Mouse (Mus musculus) lung, postnatal 10 days (tissue): ENCODE data around the gene Izumo1r.

Experiments
- DNase-seq: peaks from one replicate; pipeline ENCODE4 v3.0.0; 2021

The Izumo1r gene

DNA sequence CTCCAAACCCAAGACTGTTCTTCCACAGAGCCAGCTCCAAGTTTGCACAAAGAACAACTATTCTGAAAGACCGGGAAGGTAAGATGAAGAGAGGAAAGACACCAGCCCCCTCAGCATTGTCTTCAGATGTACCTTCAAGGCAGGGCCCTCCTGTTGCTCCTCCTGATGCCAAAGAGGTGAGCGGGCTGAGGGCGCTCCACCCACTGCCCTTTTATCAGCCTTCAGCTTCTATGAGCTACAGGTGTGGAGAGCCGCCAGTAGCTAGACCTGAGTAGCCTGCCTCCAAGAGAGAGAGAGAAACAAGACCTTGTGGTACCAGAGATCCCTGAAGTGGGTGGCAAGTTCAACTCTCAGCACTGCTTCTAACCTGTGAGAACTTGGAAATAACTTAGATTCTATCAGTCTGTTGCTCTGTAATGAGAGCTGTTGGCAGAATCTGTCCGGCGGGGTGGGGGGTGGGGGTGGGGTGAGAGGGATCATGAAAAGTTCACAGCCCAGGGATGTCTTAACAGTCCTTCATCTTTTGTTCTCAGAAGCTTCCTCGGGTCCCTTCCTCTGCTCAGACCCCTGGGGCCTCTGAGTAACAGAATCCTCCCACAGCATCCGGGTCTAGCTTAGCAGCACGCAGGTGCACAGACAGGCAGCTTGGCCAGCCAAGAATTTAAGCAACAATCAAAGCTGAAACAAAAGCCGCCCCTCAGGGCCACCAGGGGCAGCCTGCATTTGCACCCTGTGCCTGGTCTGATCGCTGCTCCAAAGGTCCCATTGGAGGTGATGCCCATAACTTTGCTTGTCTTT lies at the start of gene Izumo1r:
Gene Izumo1r (minus strand): TSS at position 369 of the 798 bp plus-strand sequence.
- no peak for DNase-seq

DNA sequence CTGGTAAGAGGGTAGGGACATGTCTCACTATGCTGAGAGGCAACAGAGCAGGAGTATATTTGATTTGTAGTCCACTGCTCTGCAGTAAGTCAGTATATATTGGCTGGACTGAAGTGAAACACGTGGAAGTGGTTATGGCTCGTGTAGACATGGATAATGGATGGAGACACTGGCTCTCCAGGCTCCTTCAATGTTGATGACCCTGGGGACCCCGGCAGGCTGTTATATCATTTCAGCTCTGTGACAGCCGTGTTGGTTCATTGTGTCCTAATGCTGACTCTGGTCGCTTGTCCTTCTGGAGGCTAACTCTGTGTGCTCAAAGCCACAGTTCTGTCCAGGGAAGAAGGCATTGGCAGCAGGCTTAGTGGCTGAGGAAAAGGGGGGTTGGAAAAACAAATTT lies 47.3 kb upstream of the Izumo1r start:
- DNase-seq, result no peak

- no peak for DNase-seq
Measured at GRCm38 (mm10) chr9:14948843-14949242, 45.1 kb upstream of the Izumo1r start.

GRCm38 (mm10) chr9:14946677-14947076 lies 42.9 kb upstream of the Izumo1r start:
- DNase-seq, result no peak

GRCm38 (mm10) chr9:14945919-14946318 lies 42.2 kb upstream of the Izumo1r start:
- no peak for DNase-seq

GRCm38 (mm10) chr9:14942143-14942720 lies 38.5 kb upstream of the Izumo1r start:
- no peak for DNase-seq

GRCm38 (mm10) chr9:14939610-14940009 lies 35.9 kb upstream of the Izumo1r start:
- DNase-seq, result no peak

GRCm38 (mm10) chr9:14937308-14937707 lies 33.6 kb upstream of the Izumo1r start:
- no peak for DNase-seq

GRCm38 (mm10) chr9:14934851-14935250 lies 31.1 kb upstream of the Izumo1r start:
- DNase-seq, result no peak

DNA sequence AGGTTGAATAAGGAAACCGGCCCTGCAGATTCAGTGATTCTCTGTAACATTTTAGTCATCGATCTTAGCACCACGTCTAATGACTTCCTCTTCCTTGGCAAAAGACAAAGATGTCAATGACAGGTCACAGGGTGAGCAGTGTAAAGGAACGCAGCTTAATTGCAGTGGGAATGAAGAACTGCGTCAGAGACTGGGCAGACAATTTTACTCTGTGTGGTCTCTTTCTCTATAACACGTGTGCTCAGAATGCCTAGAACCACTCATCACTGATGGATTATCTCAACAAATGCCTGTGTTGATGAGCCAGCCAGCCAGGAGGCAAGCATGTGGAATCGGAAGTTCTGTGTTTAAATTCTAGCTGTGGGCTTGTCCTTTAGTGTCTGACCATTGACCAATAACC lies 28.2 kb upstream of the Izumo1r start:
- DNase-seq, result no peak

DNA sequence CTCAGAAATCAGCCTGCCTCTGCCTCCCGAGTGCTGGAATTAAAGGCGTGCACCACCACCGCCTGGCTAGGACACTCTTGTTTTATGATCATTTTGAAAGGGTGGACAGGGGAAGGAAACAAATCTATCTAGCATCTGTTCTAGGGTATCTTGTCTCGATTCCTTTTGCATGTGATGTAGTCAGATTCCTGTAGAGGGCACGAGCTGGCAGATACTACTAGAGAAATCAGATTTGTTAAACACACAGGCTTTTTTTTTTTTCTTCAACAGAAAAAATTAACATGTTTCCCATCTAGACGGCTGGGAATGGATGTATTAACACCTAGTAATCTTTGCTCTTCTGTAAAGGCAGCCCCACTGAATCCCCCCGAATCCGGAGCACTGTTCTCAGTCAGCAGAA lies 27.5 kb upstream of the Izumo1r start:
- no peak for DNase-seq

- DNase-seq, result no peak
Measured at GRCm38 (mm10) chr9:14926593-14926992, 22.8 kb upstream of the Izumo1r start.

DNA sequence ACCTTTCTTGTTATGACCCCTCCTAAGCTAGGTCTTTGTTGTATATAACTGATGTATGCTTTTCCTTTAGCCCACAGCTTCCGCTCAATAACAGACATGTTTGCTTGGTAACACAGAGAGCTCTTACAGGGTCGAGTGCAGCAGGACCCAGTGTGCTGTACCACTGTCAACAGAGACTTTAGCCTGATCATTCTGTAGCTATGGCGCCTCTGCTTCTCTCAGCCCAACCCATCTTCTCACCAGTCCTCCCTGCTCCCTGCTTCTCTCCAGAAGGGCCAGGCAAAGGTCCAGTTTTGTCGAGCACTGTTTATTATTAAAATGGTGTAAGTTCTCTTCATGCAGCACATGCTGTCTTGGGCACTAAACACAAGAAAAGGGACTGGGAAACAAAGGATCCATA lies 19.9 kb upstream of the Izumo1r start:
- DNase-seq, result peak; percentile 39

- DNase-seq, result no peak
Measured at GRCm38 (mm10) chr9:14921971-14922560, 18.3 kb upstream of the Izumo1r start.

GRCm38 (mm10) chr9:14921254-14921653 lies 17.5 kb upstream of the Izumo1r start:
- no peak for DNase-seq

DNA sequence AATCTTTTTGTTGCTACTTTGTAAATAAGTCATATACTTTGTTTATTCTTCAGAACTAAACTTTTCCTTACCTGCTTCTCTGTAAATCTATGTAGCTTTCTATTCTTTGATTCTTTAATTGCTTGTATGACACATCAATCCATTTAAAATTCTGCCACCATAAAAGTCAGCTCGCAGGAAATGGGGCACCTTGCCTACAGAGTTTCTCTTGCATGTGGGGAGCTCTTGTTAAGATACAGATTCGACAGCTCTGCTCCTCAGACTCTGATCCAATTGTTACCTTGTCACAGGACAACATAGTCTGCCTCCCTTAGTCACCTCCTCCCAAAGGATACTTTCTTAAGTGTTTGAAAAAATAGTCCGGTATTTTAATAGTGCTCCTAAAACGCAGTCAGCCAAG lies 16.9 kb upstream of the Izumo1r start:
- no peak for DNase-seq

DNA sequence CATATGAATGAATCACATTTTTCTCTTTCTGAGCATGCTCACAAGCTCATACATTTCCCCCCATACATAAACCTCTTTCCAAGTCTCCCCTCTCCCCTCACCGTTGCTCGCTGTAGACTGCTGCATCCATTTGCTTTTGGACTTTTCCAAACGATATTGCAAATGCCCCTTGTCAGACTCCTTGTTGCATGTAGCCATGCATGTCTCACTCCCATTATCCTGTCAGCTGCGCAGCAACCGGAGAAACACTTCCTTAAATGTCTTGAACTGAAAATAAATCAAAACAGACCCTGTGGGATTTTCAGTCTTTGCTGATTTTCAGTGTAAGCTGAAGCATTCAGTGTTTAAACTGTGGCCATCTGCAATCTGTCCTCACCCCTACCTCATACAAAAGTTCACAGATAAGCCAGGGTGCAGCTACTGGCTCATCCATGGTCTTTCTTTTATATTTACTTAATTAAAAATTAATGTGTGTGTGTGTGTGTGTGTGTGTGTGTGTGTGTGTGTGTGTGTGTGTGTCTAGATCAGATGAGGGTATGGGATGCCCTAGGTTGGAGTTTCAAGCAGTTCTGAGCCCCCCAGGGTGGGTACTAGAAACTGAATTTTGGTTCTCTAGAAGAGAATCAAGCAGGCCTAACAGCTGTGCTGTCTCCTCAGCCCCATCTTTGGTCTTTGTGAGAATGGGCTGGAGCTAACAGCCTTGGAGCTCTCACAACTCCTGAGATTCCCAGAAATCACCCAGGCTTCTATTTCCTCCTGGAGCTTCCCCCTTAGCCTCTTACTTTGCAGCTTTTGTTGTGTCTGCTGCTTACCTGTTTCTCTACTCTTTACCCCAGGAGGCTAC lies 15.3 kb upstream of the Izumo1r start:
- DNase-seq, result no peak

GRCm38 (mm10) chr9:14917661-14918060 lies 13.9 kb upstream of the Izumo1r start:
- DNase-seq, result no peak

DNA sequence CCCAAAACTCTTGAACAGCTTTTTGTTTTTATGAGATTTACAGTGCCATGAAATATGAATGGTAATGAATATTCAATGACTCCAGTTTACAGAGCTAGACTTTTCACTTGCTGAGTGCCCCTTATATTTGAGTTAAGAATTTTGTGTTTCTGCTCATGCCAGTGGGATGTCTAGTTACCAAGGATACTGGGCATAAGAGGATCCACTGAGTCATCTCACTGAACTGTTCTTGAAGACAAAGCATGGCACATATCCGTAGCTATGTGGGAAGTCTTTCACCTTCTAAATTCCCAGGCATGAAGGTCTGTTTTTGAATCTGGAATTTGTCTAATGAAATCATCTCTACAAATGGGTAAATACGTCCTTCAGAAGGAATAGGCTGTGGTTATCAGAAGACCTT lies 8.3 kb upstream of the Izumo1r start:
- DNase-seq, result no peak

- no peak for DNase-seq
Measured at GRCm38 (mm10) chr9:14909981-14910380, 6.2 kb upstream of the Izumo1r start.

DNA sequence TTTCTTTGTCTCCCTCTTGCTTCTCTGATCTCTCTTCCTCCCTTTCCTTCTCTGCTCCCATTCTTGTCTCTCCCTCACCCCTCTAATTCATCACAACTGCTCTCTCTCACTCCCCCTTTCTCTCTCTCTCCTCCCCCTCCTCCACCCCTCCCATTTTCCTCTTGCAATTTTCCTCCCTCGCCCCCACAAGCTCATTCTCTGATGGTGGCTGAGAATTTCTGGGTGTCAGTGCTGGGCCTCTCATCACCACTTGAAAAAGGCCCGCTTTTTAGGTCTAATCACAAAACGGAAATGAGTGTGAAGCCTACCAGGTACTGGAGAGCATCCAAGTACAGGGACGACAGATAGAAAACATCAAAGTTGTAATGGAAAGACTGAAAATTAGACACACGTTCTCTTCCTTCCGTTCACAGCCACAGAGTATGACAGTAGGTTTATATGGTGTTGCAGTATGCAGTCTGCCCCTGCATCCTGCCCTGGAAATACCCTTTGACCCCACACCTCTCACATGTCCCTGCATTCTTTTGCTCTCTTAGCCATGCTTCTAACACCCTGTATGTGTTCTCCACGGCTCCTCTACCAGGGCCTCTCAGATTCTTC lies 4.2 kb upstream of the Izumo1r start:
- DNase-seq, result no peak

DNA sequence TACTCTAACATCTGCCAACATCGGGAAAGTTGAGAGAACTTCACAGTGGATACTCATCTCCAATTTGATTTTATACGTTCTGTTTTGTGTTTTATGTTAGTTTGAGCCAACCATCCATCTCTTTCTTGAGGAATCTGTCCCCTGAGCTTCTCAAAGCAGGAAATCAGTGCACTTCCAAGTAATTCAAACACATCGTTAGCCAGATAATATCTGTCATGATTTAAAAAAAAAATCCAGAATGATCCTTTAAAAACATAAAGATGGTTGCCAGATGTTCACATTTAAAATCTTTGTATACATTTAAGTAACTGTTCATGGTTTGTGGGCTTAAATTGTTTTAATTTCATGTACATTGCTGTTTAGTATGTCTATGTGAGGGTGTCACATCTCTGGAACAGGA lies 2.2 kb upstream of the Izumo1r start:
- DNase-seq, result no peak
